Mouse (Mus musculus): ENCODE results near the gene Slc4a3.

Slc4a3 gene

DNA sequence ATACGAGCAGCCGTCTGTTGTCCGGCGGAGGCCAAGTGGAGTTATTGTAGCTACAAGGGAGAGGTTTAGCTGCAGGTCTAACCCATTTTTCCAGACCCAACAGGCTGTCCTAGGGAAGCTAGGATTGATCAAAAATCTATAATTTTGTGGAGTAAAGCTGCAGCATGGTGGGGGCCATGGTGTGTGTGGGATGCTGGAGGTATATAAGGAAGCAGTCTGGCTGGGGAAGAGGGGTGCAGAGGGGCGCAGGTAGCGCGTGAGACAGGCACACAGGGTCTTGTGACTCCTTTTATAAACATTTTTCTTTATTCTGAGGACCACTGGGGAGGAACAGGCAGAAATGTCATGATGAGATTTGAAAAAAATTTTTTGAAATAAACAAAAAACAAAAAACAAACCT is 57.5 kb downstream of the Slc4a3 start:
- no peak for DNase-seq

DNA sequence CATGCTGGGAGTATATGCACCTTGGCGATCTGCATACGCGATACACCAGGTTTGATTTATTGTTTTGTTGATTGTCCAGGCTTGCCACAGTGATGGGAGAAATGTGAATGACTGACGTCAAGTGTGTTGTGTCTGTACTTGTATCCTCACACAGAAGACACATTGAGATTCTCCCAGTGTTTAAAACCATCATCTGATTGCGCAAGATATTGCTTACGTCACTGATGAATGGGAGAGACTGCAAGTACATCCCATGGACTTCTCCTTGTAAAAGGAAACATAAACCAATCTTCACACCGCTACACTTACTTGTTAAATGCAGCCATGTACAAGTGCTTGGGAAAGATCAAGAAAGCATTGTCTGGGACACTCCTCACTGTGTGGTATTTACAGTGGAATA is 62.2 kb downstream of the Slc4a3 start:
- DNase-seq, result no peak

DNA sequence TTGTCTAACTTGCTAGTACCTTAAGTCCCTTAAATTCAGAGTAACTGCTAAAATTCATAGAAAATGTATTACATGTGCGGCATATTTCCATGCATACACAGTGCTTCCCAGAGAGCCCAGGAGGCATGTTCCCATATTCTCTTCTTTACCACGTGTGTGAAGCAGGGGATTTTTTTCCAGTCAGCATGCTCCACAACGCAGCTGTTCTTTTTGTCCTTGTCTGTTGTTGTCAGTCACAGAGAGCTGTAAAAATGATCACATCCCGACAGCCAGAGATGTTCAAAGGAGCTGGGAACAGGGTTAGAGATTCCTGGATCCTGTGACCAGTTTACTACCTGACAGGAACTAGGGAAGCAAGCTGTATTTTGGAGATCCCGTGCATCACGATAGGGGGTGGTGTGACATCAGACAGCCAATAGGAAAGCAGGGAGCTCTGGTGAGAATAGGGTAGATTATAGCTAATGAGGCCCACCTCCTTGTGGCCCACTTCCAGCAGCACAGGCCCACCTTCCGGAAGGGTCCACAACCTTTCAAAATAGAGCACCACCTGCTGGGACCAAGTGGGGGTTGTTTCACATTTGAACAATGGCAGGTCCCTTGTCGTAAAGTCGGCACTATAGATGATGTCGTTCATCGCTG is 62.7 kb downstream of the Slc4a3 start:
- no peak for DNase-seq

DNA sequence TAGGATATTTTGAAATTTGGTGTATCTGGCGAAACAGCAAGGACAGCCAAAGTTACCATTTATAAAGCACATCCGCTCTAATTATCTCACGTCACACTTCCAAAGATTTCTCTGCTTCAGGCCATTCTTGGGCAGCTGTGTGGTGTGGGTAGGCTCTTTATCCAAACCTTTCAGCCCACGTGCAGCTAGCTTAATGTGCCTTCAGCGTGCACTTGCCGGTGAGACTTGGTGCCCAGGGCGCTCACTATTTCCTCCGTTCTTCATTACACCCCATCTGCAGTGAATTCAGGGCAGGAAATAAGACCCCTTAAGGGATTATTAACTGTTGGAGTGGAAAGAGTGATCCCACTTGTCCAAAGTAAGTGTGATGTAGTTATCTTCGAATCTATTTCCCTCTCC is 63.2 kb downstream of the Slc4a3 start:
- DNase-seq, result no peak

DNA sequence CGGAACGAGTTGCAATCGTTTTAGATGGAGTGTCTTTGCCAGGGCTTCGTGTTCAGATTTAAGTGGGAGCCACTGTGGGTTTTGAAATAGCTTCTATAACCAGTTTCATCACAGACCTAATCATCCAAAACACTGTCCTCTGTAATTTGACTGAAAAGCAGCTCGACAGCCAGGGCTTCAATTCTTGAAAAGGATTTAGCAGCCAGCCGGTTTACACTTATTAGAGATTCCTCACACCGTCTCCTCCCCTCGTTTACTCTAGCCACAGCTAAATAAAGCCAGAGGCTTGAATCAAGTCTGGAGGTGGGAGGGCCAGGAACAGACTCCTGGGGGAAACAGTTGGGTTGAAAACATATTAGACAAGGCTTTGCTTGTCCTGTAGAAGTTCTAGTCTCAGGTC is 64.5 kb downstream of the Slc4a3 start:
- DNase-seq, result no peak

All from lung, adult 18-20 months (tissue).